Mouse (Mus musculus): ENCODE measurements around the gene Aaed1. TPM values are rescaled to one million over a fixed set of nuclear protein-coding genes. Genes with fewer than 3 reads are reported as not detected.
A peak's percentile ranks its signal among the peaks of the same experiment; 100 is the strongest.

Gene Aaed1
- polyA plus RNA-seq, 1 experiment from 2014 or later, result 31.8 TPM

GRCm38 (mm10) chr13:64335546-64336132 lies 23.1 kb upstream of the Aaed1 start:
- WGBS, result 66% methylated on average over 4 of the region's 4 CpGs
- ATAC-seq (ENCODE audit: low read depth) (no peak), DNase-seq (ENCODE audit: low spot score) (no peak)
- H3K9me3 ChIP-seq (ENCODE audit: control insufficient read depth, low read length), result no peaks in the 10 kb centered on the region
- no peaks in the 10 kb centered on the region for H3K36me3 ChIP-seq (ENCODE audit: control insufficient read depth, insufficient read depth, low read length)
- no peaks in the 10 kb centered on the region for H3K4me1 ChIP-seq (ENCODE audit: control insufficient read depth, insufficient read depth, low read length)
- H3K27me3 ChIP-seq (replicated peaks; ENCODE audit: control insufficient read depth, insufficient read depth, low read length), result no peaks in the 10 kb centered on the region
- H3K27ac ChIP-seq (replicated peaks; ENCODE audit: low read depth, low read length), result no peak overlapping the region
- no peak overlapping the region for H3K9ac ChIP-seq (ENCODE audit: low read depth, low read length)
- H3K4me2 ChIP-seq (ENCODE audit: low read depth, low read length), result no peak overlapping the region
- H3K4me3 ChIP-seq (ENCODE audit: low read depth, low read length), result no peak overlapping the region

- no peak overlapping the region for H3K4me2 ChIP-seq (ENCODE audit: low read depth, low read length)
- H3K4me3 ChIP-seq (ENCODE audit: low read depth, low read length), result no peak overlapping the region
- 84% methylated on average over 3 of the region's 3 CpGs for WGBS
- H3K36me3 ChIP-seq (ENCODE audit: control insufficient read depth, insufficient read depth, low read length), result no peaks in the 10 kb centered on the region
- H3K27me3 ChIP-seq (replicated peaks; ENCODE audit: control insufficient read depth, insufficient read depth, low read length), result no peaks in the 10 kb centered on the region
- ATAC-seq (ENCODE audit: low read depth) (no peak), DNase-seq (ENCODE audit: low spot score) (no peak)
- no peak overlapping the region for H3K27ac ChIP-seq (replicated peaks; ENCODE audit: low read depth, low read length)
- no peaks in the 10 kb centered on the region for H3K4me1 ChIP-seq (ENCODE audit: control insufficient read depth, insufficient read depth, low read length)
- H3K9ac ChIP-seq (ENCODE audit: low read depth, low read length), result no peak overlapping the region
- H3K9me3 ChIP-seq (ENCODE audit: control insufficient read depth, low read length), result no peaks in the 10 kb centered on the region
Measured at GRCm38 (mm10) chr13:64333102-64333501, 20.6 kb upstream of the Aaed1 start.

GRCm38 (mm10) chr13:64332321-64332720 lies 19.8 kb upstream of the Aaed1 start:
- Histone ChIP-seq H3K36me3 (ENCODE audit: control insufficient read depth, insufficient read depth, low read length) (no peaks in the 10 kb centered on the region), H3K9ac (ENCODE audit: low read depth, low read length) (no peak overlapping the region), H3K4me3 (ENCODE audit: low read depth, low read length) (no peak overlapping the region), H3K27me3 (replicated peaks; ENCODE audit: control insufficient read depth, insufficient read depth, low read length) (no peaks in the 10 kb centered on the region), H3K4me2 (ENCODE audit: low read depth, low read length) (no peak overlapping the region), H3K4me1 (ENCODE audit: control insufficient read depth, insufficient read depth, low read length) (no peaks in the 10 kb centered on the region), H3K9me3 (ENCODE audit: control insufficient read depth, low read length) (no peaks in the 10 kb centered on the region), H3K27ac (replicated peaks; ENCODE audit: low read depth, low read length) (no peak overlapping the region)
- DNase-seq (ENCODE audit: low spot score) (no peak), ATAC-seq (ENCODE audit: low read depth) (no peak)
- 73% methylated on average over 6 of the region's 6 CpGs for WGBS

GRCm38 (mm10) chr13:64322561-64323281 lies 10.2 kb upstream of the Aaed1 start:
- Histone ChIP-seq H3K27ac (replicated peaks; ENCODE audit: low read depth, low read length) (no peak overlapping the region), H3K9ac (ENCODE audit: low read depth, low read length) (no peak overlapping the region), H3K4me3 (ENCODE audit: low read depth, low read length) (no peak overlapping the region), H3K4me2 (ENCODE audit: low read depth, low read length) (no peak overlapping the region), H3K36me3 (ENCODE audit: control insufficient read depth, insufficient read depth, low read length) (no peaks in the 10 kb centered on the region), H3K9me3 (ENCODE audit: control insufficient read depth, low read length) (no peaks in the 10 kb centered on the region), H3K27me3 (replicated peaks; ENCODE audit: control insufficient read depth, insufficient read depth, low read length) (no peaks in the 10 kb centered on the region), H3K4me1 (ENCODE audit: control insufficient read depth, insufficient read depth, low read length) (no peaks in the 10 kb centered on the region)
- no peak for DNase-seq (ENCODE audit: low spot score)
- WGBS, result 79% methylated on average over 8 of the region's 8 CpGs
- ATAC-seq (ENCODE audit: low read depth), result no peak

- H3K27ac ChIP-seq (replicated peaks; ENCODE audit: low read depth, low read length), result no peak overlapping the region
- ATAC-seq (ENCODE audit: low read depth) (no peak), DNase-seq (ENCODE audit: low spot score) (no peak)
- no peaks in the 10 kb centered on the region for H3K9me3 ChIP-seq (ENCODE audit: control insufficient read depth, low read length)
- no peak overlapping the region for H3K4me3 ChIP-seq (ENCODE audit: low read depth, low read length)
- H3K27me3 ChIP-seq (replicated peaks; ENCODE audit: control insufficient read depth, insufficient read depth, low read length), result no peaks in the 10 kb centered on the region
- H3K36me3 ChIP-seq (ENCODE audit: control insufficient read depth, insufficient read depth, low read length), result no peaks in the 10 kb centered on the region
- 76% methylated on average over 8 of the region's 8 CpGs for WGBS
- H3K4me2 ChIP-seq (ENCODE audit: low read depth, low read length), result no peak overlapping the region
- no peaks in the 10 kb centered on the region for H3K4me1 ChIP-seq (ENCODE audit: control insufficient read depth, insufficient read depth, low read length)
- H3K9ac ChIP-seq (ENCODE audit: low read depth, low read length), result no peak overlapping the region
Measured at GRCm38 (mm10) chr13:64320334-64320733, 7.8 kb upstream of the Aaed1 start.

GRCm38 (mm10) chr13:64319782-64320181 lies 7.3 kb upstream of the Aaed1 start:
- no peak overlapping the region for H3K4me3 ChIP-seq (ENCODE audit: low read depth, low read length)
- H3K4me2 ChIP-seq (ENCODE audit: low read depth, low read length), result no peak overlapping the region
- H3K4me1 ChIP-seq (ENCODE audit: control insufficient read depth, insufficient read depth, low read length), result no peaks in the 10 kb centered on the region
- no peaks in the 10 kb centered on the region for H3K36me3 ChIP-seq (ENCODE audit: control insufficient read depth, insufficient read depth, low read length)
- H3K9ac ChIP-seq (ENCODE audit: low read depth, low read length), result no peak overlapping the region
- H3K9me3 ChIP-seq (ENCODE audit: control insufficient read depth, low read length), result no peaks in the 10 kb centered on the region
- ATAC-seq (ENCODE audit: low read depth) (no peak), DNase-seq (ENCODE audit: low spot score) (no peak)
- no peaks in the 10 kb centered on the region for H3K27me3 ChIP-seq (replicated peaks; ENCODE audit: control insufficient read depth, insufficient read depth, low read length)
- no peak overlapping the region for H3K27ac ChIP-seq (replicated peaks; ENCODE audit: low read depth, low read length)

- Histone ChIP-seq H3K27me3 (replicated peaks; ENCODE audit: control insufficient read depth, insufficient read depth, low read length) (no peaks in the 10 kb centered on the region), H3K36me3 (ENCODE audit: control insufficient read depth, insufficient read depth, low read length) (no peaks in the 10 kb centered on the region), H3K4me1 (ENCODE audit: control insufficient read depth, insufficient read depth, low read length) (no peaks in the 10 kb centered on the region), H3K9me3 (ENCODE audit: control insufficient read depth, low read length) (no peaks in the 10 kb centered on the region), H3K4me2 (ENCODE audit: low read depth, low read length) (no peak overlapping the region), H3K9ac (ENCODE audit: low read depth, low read length) (no peak overlapping the region), H3K4me3 (ENCODE audit: low read depth, low read length) (no peak overlapping the region), H3K27ac (replicated peaks; ENCODE audit: low read depth, low read length) (no peak overlapping the region)
- 85% methylated on average over 2 of the region's 2 CpGs for WGBS
- no peak for DNase-seq (ENCODE audit: low spot score)
- ATAC-seq (ENCODE audit: low read depth), result no peak
Measured at GRCm38 (mm10) chr13:64318355-64318754, 5.8 kb upstream of the Aaed1 start.

GRCm38 (mm10) chr13:64315483-64316050 lies 3.1 kb upstream of the Aaed1 start:
- H3K27ac ChIP-seq (replicated peaks; ENCODE audit: low read depth, low read length), result no peak overlapping the region
- DNase-seq (ENCODE audit: low spot score) (peak; percentile 84), ATAC-seq (ENCODE audit: low read depth) (no peak)
- no peaks in the 10 kb centered on the region for H3K4me1 ChIP-seq (ENCODE audit: control insufficient read depth, insufficient read depth, low read length)
- H3K9me3 ChIP-seq (ENCODE audit: control insufficient read depth, low read length), result no peaks in the 10 kb centered on the region
- no peak overlapping the region for H3K4me2 ChIP-seq (ENCODE audit: low read depth, low read length)
- H3K4me3 ChIP-seq (ENCODE audit: low read depth, low read length), result no peak overlapping the region
- no peaks in the 10 kb centered on the region for H3K36me3 ChIP-seq (ENCODE audit: control insufficient read depth, insufficient read depth, low read length)
- WGBS, result 1% methylated on average over 3 of the region's 3 CpGs
- no peaks in the 10 kb centered on the region for H3K27me3 ChIP-seq (replicated peaks; ENCODE audit: control insufficient read depth, insufficient read depth, low read length)
- H3K9ac ChIP-seq (ENCODE audit: low read depth, low read length), result no peak overlapping the region

GRCm38 (mm10) chr13:64314041-64314440 lies 1.5 kb upstream of the Aaed1 start:
- Histone ChIP-seq H3K4me3 (ENCODE audit: low read depth, low read length) (no peak overlapping the region), H3K36me3 (ENCODE audit: control insufficient read depth, insufficient read depth, low read length) (no peaks in the 10 kb centered on the region), H3K4me1 (ENCODE audit: control insufficient read depth, insufficient read depth, low read length) (no peaks in the 10 kb centered on the region), H3K9me3 (ENCODE audit: control insufficient read depth, low read length) (no peaks in the 10 kb centered on the region), H3K9ac (ENCODE audit: low read depth, low read length) (no peak overlapping the region), H3K27me3 (replicated peaks; ENCODE audit: control insufficient read depth, insufficient read depth, low read length) (no peaks in the 10 kb centered on the region), H3K4me2 (ENCODE audit: low read depth, low read length) (no peak overlapping the region), H3K27ac (replicated peaks; ENCODE audit: low read depth, low read length) (no peak overlapping the region)
- WGBS, result 69% methylated on average over 3 of the region's 3 CpGs
- no peak for DNase-seq (ENCODE audit: low spot score)
- no peak for ATAC-seq (ENCODE audit: low read depth)

All from embryonic facial prominence, embryonic 14.5 days (tissue).